Mouse (Mus musculus) heart, adult 8-10 months (tissue): ENCODE results near the gene Prr7. TPM values are rescaled to one million over a fixed set of nuclear protein-coding genes. Genes with fewer than 3 reads are reported as not detected.
A peak's percentile ranks its signal among the peaks of the same experiment; 100 is the strongest.

ENCODE experiments used
- DNase-seq: peaks from one replicate; pipeline ENCODE4 v3.0.0; 2022; ENCODE audit warnings: low spot score
- microRNA-seq: library from miRNA; unstranded; fragments of <30 nt; microRNA quantifications from one replicate; pipeline ENCODE4 v1.2.0, GENCODE M21; 2022
- total RNA-seq, 4 experiments: library from RNA; stranded (reverse); gene quantifications; 2 replicates each; pipeline ENCODE4 v1.2.4; 2022

The Prr7 gene
- total RNA-seq, 4 experiments from 2014 or later = 0.44 to 1.2 (median 0.65) TPM

GRCm38 (mm10) chr13:55506697-55507096, 42.6 kb downstream of the Prr7 start:
- DNase-seq = no peak

DNA sequence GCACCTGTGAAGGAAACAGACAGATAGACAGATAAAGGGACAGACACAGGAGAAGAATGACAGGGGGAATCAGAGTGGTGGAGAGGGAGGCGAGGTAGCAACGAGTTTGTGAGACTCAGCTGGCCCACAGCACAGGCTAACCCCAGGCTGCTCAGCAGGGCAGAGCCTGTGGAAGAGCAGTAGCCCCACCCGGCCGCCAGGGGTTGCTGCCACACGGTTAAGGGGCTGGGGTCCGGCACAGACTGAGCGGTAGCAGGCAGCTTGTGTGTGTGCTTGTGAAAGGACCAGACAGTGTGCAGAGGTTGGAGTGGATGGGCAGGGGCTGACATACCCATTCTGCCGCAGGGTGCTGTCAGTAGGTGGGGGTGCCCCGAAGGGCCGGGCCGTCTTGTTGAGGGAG, 43.8 kb downstream of the Prr7 start:
- DNase-seq = no peak

DNA sequence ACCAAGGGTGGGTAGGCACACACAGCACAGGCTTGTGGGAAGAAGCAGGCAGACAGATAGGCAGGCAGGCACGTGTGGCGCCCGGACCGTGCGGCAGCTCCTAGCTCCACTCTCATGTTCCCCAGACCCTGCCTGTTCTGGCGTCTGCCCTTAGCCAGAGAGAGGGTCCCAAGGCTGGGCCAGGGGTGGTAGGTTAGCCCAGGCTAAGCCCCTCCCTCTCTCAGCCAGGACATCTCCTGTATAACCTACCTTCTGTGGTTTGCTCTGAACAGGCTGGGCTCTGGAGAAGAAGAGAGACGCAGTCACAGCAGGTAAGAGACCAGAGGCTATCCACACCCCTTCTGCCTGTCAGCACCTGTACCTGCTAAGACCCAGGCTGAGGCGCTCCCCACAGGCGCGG, 44.5 kb downstream of the Prr7 start:
- DNase-seq = no peak

- DNase-seq = no peak
Measured at GRCm38 (mm10) chr13:55510332-55510667, 46.2 kb downstream of the Prr7 start.

DNA sequence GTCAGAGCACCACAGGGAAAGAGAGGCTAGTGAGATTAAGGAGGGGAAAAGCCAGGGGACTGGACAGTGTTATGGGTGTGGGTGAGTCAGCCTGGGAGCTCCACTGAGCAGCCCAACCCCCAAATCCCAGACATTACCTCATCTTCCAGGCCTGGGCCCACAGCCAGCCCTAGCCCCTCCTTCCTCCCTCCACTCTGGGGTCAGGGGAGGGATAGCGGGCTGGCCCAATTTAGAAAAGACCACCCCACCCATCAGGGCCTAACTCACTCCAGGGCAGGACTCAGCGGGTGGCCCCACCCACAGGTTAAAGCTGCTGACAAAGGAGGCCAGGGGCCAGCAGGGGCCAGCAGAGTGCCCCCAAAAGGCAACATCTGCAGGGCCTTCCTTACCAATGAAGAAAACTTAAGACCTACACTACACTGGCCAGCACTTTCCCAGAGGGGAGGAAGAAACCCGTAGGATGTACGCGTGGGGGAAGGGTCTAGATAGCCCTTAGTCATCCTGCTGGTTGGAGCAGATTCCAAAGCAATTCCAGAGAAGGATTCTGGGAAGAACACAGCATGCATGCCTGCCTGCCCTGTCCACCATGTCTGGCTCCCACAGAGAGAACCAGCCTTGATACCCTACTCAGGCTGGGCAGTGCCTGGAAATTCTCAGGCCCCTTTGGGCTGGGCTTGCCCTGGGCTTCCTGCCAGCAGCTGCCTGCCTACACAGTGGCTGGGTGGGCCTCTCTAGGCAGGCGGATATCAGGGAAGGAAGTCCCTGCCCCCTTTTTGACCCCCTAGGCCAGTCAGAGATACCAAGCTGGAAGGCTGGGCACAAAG, 46.8 kb downstream of the Prr7 start:
- peak; percentile 93 for DNase-seq

DNA sequence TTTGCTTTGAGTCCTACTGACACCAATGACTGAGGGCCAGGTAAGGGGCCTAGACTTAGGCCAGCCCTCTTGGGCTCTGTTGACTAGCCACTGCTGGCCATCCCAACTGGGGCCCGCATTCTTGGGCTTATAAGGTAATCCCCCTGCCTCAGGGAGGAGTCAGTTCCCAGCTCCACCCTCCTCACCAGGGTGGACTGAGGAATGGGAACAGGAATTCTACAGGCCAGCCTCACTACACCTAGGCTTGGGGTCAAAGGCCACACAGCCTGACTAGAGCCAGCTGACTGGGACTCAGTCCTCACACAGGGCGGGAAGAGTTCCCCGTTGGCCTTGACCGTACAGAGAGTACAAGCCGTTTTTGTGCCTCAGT, 47.4 kb downstream of the Prr7 start:
- no peak for DNase-seq

GRCm38 (mm10) chr13:55512379-55513031, 48.4 kb downstream of the Prr7 start:
- DNase-seq = peak; percentile 56

DNA sequence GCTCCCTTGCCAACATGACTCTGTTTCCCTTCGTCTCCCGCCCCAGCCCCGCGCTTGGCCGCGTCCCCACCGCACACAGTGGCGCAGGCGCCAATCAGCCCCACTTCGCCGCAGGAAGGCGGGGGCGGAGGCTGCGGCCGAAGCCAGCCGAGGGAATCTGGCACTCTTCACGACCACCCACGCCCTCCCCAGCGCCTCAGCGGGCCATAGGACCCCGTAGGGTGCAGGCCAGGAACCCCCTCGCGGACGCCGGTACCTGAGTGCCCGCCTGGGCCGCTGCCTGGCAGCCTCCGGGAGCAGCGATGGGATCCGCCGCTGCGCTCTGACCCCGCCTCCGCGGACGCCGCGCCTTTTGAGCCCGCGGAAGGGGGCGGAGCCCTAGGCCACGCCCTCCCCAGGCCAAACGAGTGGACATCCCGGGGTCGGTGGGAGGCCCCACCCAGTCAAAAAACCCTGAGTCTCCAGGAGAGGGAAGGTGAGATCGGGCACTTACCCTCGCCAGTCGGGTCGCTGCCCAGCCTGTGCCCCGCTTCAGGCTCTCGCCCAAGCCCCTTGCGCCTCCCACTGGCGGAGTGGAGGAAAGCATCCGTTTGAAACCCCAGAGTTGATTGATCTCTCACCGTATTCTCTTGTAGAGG, 49.2 kb downstream of the Prr7 start, which contains the start of gene Pdlim7:
Gene Pdlim7, minus strand, starts transcription at position 566 of the 638 bp plus-strand sequence.
- peak; percentile 91 for DNase-seq

DNA sequence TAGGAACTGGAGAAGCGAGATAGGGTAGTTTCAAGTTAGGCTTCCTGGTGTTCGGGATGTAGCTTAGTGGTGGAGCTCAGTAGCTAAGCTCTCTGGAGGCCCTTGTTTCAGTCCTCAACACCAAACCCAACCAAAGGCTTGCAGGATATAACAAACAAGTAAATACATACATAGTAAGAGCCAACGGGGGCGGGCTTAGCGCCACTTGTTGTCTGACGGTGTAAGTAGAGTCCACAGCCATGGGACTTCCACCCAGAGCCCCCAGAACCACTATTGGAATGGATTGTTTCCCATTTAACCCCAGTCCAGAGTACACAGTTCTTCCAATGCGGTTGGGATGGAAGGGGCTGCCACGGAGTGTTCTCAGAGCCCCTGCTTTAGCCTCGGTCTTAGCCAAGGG, 49.8 kb downstream of the Prr7 start:
- DNase-seq = no peak

DNA sequence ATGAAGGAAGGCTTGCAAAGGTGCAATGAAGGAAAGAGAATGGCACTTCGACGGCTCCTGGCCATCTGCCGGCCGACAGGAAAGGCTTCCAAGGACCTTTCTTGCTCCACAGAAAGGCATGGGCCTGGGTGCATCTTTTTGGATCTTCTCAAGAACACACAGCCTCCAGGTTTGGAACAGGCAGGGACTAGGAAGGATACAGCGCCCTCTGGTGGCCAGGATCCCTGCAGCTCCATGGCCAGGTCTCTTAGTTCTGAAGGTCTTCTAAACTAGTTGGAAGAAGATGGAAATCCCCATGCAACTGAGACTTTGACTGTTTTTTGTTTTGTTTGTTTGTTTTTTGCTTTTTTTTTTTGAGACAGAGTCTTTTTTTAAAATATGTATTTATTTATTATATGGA, 52.9 kb downstream of the Prr7 start:
- peak; percentile 86 for DNase-seq

- DNase-seq = no peak
Measured at GRCm38 (mm10) chr13:55519606-55520005, 55.5 kb downstream of the Prr7 start.

GRCm38 (mm10) chr13:55522730-55523129, 58.7 kb downstream of the Prr7 start:
- peak; percentile 31 for DNase-seq

Small RNA genes within 50 kb of the gene (microRNA-seq; reads per million reads assigned to microRNA genes)
- gene Mir6943 (1.1 reads per million), gene Mir6944 (1.1 reads per million), gene Mir6945 (not detected)

Other genes with a start within 250 kb of the Prr7 start
- 10 to 100 TPM; 31.4 to 47.5 (median 39.6) TPM for gene Prelid1, start 143.8 kb upstream of the Prr7 start, total RNA-seq
- 10 to 100 TPM; 29.4 to 47.1 (median 38.3) TPM for gene Rab24, start 142.3 kb upstream of the Prr7 start, total RNA-seq
- under 1 TPM in 2 of 4 experiments, not detected in 2; 0.46 to 0.97 TPM for gene Mxd3, start 134.4 kb upstream of the Prr7 start, total RNA-seq
- 10 to 100 TPM; 50.1 to 52.8 (median 51.7) TPM for gene Lman2, start 101.5 kb upstream of the Prr7 start, total RNA-seq
- gene Rgs14, start 94.5 kb upstream of the Prr7 start, total RNA-seq = under 1 TPM; 0.19 to 0.80 (median 0.41) TPM
- not detected for gene Slc34a1, start 66.1 kb upstream of the Prr7 start, total RNA-seq
- gene Pfn3, start 49.0 kb upstream of the Prr7 start, total RNA-seq = not detected
- not detected for gene F12, start 37.5 kb upstream of the Prr7 start, total RNA-seq
- gene Grk6, start 19.2 kb upstream of the Prr7 start, total RNA-seq = 10 to 100 TPM; 14.9 to 19.0 (median 16.6) TPM
- gene Dbn1, start 23.8 kb downstream of the Prr7 start, total RNA-seq = 1 to 10 TPM; 3.8 to 6.4 (median 5.1) TPM
- 10 to 100 TPM; 38.4 to 49.4 (median 49.0) TPM for gene Pdlim7, start 49.4 kb downstream of the Prr7 start, total RNA-seq
- gene Dok3, start 65.0 kb downstream of the Prr7 start, total RNA-seq = 1 to 10 TPM in 3 of 4 experiments, under 1 TPM in 1; 0.97 to 3.8 (median 1.4) TPM
- gene Ddx41, start 72.4 kb downstream of the Prr7 start, total RNA-seq = 10 to 100 TPM; 11.8 to 17.0 (median 13.7) TPM
- gene Fam193b, start 106.9 kb downstream of the Prr7 start, total RNA-seq = 10 to 100 TPM; 11.5 to 18.3 (median 13.6) TPM
- 100 to 1,000 TPM in 1 of 4 experiments, 10 to 100 TPM in 3; 80.6 to 102 (median 90.0) TPM for gene Tmed9, start 109.5 kb downstream of the Prr7 start, total RNA-seq
- 1 to 10 TPM; 8.0 to 9.1 (median 8.8) TPM for gene B4galt7, start 135.6 kb downstream of the Prr7 start, total RNA-seq
- 10 to 100 TPM; 10.1 to 12.8 (median 11.7) TPM for gene Caml, start 158.7 kb downstream of the Prr7 start, total RNA-seq
- 10 to 100 TPM; 17.7 to 24.8 (median 20.2) TPM for gene Ddx46, start 170.8 kb downstream of the Prr7 start, total RNA-seq
- gene B230219D22Rik, start 228.9 kb downstream of the Prr7 start, total RNA-seq = 10 to 100 TPM; 37.8 to 39.8 (median 39.2) TPM